Mouse (Mus musculus) G1E-ER4 (cell line): ENCODE results near the gene Itgb7. TPM values are rescaled to one million over a fixed set of nuclear protein-coding genes. Genes with fewer than 3 reads are reported as not detected.

ENCODE experiments used
- GATA1 ChIP-seq: IDR thresholded peaks from one replicate; pipeline ENCODE4 v1.8.0; 2012; ENCODE audit warnings: low read length, inconsistent platforms
- polyA plus RNA-seq: library from polyadenylated mRNA; stranded (reverse); fragments of >175 nt; gene quantifications from 2 replicates; pipeline ENCODE4 v1.2.3, GENCODE M21; 2012

The Itgb7 gene
- polyA plus RNA-seq, 1 experiment, result 36.6 TPM

DNA sequence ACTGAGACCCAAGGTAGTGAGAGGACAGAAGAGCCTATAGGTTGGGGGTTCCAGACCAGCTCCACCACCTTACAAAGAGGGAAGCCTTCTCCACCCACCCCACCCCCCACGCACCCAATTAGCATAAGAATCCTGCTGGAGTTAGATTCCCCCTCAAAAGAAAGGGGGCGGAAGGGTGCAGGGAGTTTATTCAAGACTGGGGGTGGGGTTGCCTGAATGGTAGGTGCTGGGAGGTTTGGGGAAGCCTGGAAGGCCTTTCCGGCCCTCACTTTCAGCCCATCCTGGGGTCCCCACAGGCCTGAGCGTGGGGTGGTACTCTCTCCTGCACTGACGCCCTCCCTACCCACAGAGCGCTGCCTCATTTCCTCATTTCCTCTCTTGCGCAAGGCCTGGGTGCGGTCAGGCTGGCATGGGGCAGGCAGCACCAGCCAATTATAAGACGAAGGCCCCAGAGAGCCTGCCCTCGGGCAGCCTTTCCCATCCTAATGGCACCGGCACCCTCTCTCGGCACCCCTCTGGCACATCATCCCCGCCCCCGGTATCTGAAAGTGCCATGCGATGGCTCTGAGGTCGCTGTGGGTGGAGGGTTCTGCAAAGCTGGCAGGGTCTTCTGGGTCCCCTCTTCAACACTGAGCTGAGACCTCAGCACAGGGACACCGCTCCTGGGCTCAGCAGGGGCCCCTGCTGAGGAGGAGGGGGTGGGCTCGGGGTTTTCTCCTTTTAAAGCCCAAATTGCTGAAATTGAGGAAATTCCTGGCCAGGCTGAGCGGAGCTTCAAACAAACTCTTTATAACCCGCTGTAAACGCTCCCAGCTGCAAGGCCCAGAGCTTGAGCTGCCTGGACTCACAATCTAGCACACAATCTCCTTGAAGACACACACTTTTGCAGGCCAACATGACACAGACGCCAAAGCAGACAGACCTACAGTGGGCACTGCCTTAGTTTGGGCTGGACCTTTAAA is 11.8 kb upstream of the Itgb7 start:
- TF ChIP-seq GATA1, result no peak

- TF ChIP-seq GATA1, result no peak
Observed at GRCm38 (mm10) chr15:102242404-102243228, 10.9 kb upstream of the Itgb7 start.

GRCm38 (mm10) chr15:102240607-102241006 is 8.9 kb upstream of the Itgb7 start:
- no peak for TF ChIP-seq GATA1

DNA sequence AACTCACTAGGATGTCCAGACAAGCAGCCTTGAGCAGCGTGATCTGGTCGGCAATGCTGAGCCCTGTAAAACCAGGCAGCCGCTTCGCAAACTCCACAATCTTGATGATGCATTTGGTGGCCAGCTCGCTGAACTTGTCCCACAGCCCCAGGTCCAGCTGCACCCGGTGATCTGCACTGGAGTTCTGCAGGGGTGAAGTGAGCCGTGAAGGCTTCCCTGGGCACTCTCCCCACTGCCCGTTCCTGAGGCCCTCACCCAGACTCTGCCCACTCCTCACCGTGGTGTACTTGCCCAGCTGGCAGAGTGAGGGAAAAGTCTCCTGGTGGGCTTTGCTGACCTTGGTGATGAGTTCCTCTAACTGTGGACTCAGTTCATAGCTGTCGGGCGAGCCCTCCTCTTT is 8.1 kb upstream of the Itgb7 start:
- no peak for TF ChIP-seq GATA1

GRCm38 (mm10) chr15:102239260-102239590 is 7.5 kb upstream of the Itgb7 start:
- TF ChIP-seq GATA1, result no peak

DNA sequence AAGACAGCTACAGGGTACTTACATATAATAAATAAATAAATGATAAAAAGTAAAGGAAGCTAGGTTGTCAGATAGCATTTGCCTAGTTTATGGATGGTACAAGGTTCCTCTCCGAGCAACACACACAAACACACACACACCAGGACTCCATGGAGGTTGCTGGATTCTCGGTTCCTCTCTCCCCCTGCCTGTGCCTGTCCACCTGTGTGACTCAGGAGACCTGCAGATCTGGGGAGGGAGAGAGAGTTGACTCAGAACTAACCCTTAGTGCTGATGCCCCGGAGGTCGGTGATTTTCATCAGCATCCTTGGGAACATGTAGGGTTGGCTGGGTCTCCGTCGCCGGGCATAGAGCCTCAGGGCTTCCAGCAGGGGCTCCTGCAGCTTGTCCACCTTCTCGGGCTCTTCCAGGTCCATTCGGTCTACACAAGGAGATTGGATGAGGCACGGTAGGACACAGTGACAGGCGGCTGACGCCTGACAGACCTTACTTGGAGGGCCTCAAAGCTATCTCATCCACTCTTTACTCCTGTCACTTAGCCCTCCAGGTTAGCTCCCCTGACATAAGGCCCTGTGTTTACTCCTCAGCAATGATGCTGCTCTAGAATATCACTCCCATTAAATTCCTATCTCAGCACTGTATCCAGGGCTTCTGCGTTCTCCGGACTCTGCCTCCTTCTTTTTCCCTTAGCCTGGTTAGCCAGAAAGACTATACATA is 7.0 kb upstream of the Itgb7 start:
- TF ChIP-seq GATA1, result no peak

DNA sequence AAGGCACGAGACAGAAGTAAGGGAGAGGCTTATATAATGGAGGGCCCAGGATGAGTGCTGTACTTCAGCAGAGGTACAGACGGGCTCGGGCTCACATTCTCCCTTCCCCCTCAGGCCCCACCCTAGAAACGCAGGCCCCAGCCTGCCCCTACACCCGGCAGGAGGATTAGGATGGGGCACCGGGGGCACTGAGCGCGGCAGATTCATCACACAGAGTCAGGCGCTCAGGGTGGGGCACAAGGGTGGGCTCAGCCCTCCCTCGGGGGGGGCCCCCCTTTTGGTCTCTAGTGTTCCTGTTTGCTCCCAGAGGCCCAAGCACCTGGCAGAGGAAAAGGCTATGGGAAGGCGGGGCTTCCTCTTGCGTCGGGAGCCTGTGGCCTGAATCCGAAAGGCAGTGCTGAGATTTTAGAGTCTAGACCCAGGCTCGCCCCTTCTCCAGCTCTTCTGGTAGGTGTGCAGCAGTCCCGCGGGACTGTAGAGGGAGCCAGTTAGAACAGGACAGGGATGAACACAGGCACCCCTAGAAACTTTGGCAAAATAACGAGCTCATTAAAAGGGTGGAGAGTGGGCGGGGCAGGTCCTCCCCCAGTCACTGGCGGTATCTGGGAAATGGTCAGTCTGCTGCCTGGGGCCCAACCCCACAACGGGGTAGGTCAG is 3.8 kb upstream of the Itgb7 start:
- TF ChIP-seq GATA1, result no peak

GRCm38 (mm10) chr15:102233896-102234295 is 2.2 kb upstream of the Itgb7 start:
- no peak for TF ChIP-seq GATA1

GRCm38 (mm10) chr15:102232764-102233163 is 1.0 kb upstream of the Itgb7 start:
- TF ChIP-seq GATA1, result no peak

DNA sequence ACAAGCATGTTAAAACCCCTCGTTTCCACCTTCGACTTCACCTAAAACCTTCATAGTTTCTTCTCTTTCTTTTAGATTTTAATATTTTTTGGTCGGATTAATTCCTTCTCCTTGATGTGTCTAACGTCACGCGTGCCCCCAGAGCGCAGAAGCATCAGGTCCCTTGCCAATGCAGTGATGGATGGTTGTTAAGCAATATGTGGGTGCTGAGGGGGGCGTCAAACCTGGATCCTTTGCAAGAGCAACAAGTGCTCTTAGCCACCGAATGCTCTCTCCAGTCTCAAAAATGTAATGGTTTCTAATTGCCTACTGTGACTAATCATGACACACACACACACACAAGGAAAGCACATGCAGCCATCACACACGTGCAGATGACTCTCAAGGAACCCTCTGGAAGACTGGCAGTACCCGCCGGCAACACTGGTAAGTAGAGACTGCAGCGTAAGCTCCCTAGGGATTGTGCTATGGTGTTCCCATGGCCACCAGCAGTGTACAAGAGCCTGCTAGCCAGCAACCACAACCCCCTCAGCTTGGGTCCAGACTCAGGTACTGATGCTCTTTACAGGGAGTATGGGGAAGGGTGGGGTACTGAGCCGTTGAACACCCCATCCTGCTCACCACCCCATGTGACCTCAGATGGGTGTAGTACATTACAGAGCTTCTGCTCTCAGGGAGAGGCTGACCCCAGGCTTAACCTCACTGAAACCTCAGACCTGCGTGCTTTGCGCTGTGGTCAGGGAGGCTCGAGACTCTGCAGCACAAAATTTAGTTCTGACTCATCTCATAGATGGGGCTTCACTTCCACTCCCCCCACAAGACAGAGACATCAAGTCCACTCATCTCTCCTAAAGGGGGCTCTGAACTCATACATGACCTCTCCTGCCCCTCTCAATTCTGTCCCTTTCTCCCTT is 1.1 kb downstream of the Itgb7 start:
- no peak for TF ChIP-seq GATA1

GRCm38 (mm10) chr15:102224992-102225617 is 6.6 kb downstream of the Itgb7 start:
- TF ChIP-seq GATA1, result peak; percentile 93

DNA sequence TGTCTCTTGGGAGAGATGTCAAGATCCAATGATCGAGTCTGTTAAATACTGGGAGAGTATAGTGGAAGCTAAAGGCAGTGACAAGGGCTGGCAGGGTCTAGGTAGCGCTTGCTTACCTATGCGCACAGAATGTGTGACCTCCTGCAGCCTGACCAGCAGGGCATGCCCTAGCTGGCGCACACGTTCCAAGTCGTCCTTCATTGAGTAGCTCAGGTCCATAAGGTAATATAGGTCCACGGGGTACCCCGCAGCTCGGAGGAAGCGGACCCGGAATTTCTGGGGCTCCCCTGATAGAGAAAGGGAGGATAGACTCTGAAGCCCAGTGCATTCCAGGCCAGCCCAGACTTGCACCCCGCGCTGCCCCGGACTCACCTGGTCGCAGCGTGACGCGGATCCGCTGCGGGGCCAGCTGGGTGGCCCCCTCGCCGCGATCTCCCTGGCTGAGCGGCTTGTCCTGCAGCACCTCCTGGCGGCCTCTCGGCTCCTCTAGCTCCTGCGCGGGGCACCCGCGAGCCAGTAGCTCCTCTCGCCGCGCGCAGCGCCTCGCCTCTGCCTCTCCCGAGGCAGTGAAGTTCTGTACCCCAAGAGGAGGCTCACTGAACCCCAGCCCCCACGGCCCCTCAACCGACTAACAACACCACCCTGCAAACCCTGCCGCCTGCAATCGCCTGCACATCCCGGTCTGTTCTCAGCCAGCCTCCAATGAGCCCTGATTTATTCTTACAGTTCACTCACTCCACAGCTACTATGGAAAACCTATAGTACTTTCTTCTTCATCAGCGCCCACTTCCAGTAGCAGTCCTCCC is 7.4 kb downstream of the Itgb7 start:
- no peak for TF ChIP-seq GATA1

DNA sequence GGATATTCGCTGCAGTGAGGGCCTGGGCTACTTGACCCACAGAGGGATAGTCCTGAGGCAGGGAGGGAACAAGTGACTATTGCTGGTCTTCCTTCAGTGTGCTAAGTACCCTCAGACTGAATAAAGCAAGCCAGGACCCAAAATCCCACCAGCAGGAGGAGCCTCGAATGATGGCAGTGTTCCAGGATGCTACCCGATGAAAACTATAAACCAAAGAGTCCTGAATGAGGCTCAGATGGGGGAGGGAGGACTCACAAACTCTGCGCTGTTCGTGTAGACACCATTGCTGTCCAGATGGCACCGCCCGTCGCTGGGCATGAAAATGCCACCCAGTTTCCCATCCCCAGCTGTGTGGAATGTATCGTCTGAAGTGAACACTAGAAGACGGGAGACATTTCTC is 9.4 kb downstream of the Itgb7 start:
- TF ChIP-seq GATA1, result no peak
